Mouse (Mus musculus): Measurements from ENCODE around the gene Frrs1. TPM values are rescaled to one million over a fixed set of nuclear protein-coding genes. Genes with fewer than 3 reads are reported as not detected.
A peak's percentile ranks its signal among the peaks of the same experiment; 100 is the strongest.

Gene Frrs1
- polyA plus RNA-seq, 1 experiment from 2014 or later = 22.5 TPM

DNA sequence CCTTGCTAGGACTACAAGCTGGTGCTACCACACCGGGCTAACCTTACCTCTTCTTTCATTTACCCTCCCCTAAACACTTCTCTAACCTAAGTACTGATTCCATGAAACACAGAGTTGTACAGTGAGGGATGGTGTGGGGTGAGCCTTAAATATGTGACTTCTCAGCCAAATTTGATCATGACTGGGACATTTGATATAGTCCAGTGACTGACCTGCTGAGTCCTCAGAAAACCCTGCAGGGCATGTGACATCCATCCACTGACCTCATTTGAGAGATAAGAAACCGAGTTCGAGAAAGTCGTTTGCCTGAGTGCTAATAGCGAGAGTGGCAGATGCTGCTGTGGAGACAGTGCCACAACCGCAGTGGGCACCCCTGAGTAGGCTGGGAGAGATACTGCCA lies 55.1 kb downstream of the Frrs1 start:
- no peak for ATAC-seq (ENCODE audit: insufficient number of reproducible peaks, low FRiP score)
- Histone ChIP-seq H3K36me3 (no peaks in the 10 kb centered on the region), H3K9me3 (replicated peaks) (no peaks in the 10 kb centered on the region), H3K4me1 (replicated peaks) (peaks cover 6% of the 10 kb centered on the region; the same call in 1 of the 2 replicates), H3K9ac (no peak overlapping the region), H3K27ac (ENCODE audit: poor library complexity, severe bottlenecking) (no peak overlapping the region), H3K27me3 (replicated peaks) (no peaks in the 10 kb centered on the region), H3K4me2 (no peak overlapping the region), H3K4me3 (no peak overlapping the region)
- 62% methylated on average over 6 of the region's 6 CpGs for WGBS

DNA sequence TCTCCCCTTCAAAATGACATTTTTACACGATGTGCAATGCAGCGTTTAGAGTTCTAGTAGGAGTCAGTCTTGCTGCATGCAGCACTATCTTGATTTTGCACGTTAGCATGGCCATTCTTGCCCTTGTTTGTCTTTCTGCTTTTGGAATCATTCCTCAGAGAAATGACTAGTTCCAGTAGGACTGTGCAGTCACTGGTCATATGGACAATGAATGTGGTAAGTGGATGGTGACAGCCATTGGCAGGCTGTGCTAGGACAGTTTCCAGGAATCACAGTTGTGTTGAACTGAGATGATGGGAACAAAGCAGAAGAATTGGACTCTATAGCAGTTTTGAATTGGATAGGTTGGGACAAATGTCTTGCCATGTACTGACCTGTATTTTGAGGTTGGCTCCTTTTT lies 55.7 kb downstream of the Frrs1 start:
- WGBS = 40% methylated on average over 3 of the region's 3 CpGs
- no peak overlapping the region for H3K27ac ChIP-seq (ENCODE audit: poor library complexity, severe bottlenecking)
- ATAC-seq (ENCODE audit: insufficient number of reproducible peaks, low FRiP score) = no peak
- no peaks in the 10 kb centered on the region for H3K9me3 ChIP-seq (replicated peaks)
- no peak overlapping the region for H3K9ac ChIP-seq
- H3K4me3 ChIP-seq = no peak overlapping the region
- H3K4me1 ChIP-seq (replicated peaks) = peaks cover 6% of the 10 kb centered on the region; the same call in 1 of the 2 replicates
- H3K4me2 ChIP-seq = no peak overlapping the region
- H3K27me3 ChIP-seq (replicated peaks) = no peaks in the 10 kb centered on the region
- no peaks in the 10 kb centered on the region for H3K36me3 ChIP-seq

DNA sequence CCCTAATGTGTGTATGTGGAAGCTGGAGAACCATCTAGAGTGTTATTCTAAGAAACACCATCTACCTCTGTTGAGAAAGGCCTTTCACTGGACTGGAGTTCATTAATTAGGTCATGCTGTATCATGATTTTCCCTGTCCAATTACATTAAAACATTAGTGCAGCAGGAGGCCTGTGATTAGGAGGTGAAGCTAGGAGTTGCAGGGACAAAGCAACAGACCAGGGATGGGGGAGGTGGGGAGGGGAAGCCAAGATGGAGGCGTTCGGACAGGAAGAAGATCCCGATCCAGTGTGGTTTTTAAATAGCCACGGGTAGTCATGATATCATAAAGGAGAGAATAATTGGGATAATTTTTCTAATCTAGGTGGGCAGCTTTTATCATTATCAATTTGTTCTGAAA lies 57.8 kb downstream of the Frrs1 start:
- H3K27ac ChIP-seq (ENCODE audit: poor library complexity, severe bottlenecking) = no peak overlapping the region
- no peak for ATAC-seq (ENCODE audit: insufficient number of reproducible peaks, low FRiP score)
- no peak overlapping the region for H3K9ac ChIP-seq
- no peaks in the 10 kb centered on the region for H3K9me3 ChIP-seq (replicated peaks)
- H3K4me2 ChIP-seq = no peak overlapping the region
- no peaks in the 10 kb centered on the region for H3K27me3 ChIP-seq (replicated peaks)
- no peak overlapping the region for H3K4me3 ChIP-seq
- 86% methylated on average over 4 of the region's 4 CpGs for WGBS
- H3K36me3 ChIP-seq = no peaks in the 10 kb centered on the region
- H3K4me1 ChIP-seq (replicated peaks) = peaks cover 6% of the 10 kb centered on the region; the same call in 1 of the 2 replicates

DNA sequence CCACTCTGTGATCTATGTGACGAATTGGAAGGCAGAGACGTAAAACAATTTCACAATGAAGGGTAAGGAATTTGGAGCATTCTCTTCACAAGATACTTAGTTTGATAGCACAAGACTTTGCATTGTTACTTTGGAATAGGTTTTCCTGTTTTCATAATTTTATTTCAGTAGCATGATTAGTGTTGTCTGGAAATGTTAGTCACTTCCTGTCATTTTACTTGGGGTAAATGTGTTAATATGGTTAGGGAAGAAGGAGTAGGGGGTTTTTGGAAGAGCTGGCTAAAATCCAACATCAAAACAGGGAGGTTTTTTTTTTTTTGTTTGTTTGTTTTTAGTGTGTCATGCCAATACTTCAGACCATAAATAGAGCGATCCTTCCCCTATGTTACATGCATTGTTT lies 62.3 kb downstream of the Frrs1 start:
- no peaks in the 10 kb centered on the region for H3K9me3 ChIP-seq (replicated peaks)
- H3K36me3 ChIP-seq = peaks cover 9% of the 10 kb centered on the region
- no peak overlapping the region for H3K9ac ChIP-seq
- H3K4me1 ChIP-seq (replicated peaks) = no peaks in the 10 kb centered on the region
- H3K27me3 ChIP-seq (replicated peaks) = no peaks in the 10 kb centered on the region
- no peak overlapping the region for H3K4me3 ChIP-seq
- no peak overlapping the region for H3K27ac ChIP-seq (ENCODE audit: poor library complexity, severe bottlenecking)
- H3K4me2 ChIP-seq = no peak overlapping the region
- no peak for ATAC-seq (ENCODE audit: insufficient number of reproducible peaks, low FRiP score)
- 73% methylated on average over 3 of the region's 3 CpGs for WGBS

DNA sequence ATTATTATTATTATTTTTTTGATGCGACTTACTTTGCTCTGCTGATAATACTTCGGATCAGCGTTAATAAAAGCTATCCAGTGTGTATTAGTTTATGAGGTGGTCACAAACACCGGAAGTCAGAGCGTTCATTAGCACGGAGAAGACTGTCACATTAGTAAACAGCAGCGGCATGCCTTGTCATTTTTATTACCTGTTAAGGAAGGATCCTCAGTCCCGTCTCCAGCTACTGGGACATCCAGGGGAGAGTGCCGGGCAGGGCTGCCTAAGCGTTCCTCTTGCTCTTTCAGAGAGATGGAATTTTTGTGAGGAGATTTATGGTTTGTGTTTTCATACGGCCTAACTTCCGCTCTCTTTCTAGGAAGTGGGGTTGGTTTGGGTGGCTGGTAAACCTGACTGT lies 63.8 kb downstream of the Frrs1 start:
- WGBS = 89% methylated on average over 12 of the region's 12 CpGs
- ATAC-seq (ENCODE audit: insufficient number of reproducible peaks, low FRiP score) = no peak
- Histone ChIP-seq H3K27me3 (replicated peaks) (no peaks in the 10 kb centered on the region), H3K36me3 (peaks cover 9% of the 10 kb centered on the region), H3K27ac (ENCODE audit: poor library complexity, severe bottlenecking) (no peak overlapping the region), H3K9ac (no peak overlapping the region), H3K4me2 (no peak overlapping the region), H3K4me3 (no peak overlapping the region), H3K9me3 (replicated peaks) (no peaks in the 10 kb centered on the region), H3K4me1 (replicated peaks) (no peaks in the 10 kb centered on the region)

DNA sequence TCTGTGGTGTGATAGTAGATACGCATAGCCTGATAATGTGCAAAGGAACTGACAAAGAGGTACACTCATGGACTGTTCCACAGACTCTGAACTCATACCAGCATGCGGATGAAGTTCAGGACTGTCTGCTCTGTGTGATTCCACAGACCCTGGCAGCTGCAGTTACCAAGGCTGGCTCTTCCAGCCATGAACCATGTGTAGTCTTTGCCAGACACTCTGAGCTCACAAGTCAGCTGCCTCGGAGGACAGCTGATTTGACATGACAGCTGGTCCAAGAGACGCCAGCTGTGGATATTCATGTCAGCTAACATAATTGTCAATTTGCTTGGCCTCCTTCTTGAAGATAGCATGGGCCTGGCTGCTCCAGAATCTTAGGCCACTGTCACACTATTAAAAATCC lies 69.7 kb downstream of the Frrs1 start:
- H3K27ac ChIP-seq (ENCODE audit: poor library complexity, severe bottlenecking) = no peak overlapping the region
- ATAC-seq (ENCODE audit: insufficient number of reproducible peaks, low FRiP score) = no peak

DNA sequence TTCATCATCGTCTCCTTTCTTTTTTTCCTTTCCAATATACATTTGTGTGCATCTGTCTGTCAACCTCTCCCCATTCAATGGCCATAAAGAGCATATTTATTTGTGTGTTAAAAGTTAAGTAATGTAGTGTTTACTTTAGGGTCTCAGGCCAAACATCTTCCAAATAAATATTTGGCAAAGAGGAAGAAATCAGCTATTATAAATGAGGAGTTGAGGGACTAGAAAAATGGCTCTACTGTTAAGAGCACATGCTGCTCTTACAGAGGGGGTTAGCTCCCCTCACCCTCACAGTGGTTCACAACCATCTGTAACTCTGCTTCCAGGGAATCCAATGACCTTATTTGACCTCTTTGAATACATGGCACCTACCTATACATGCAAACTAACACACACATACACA lies 73.9 kb downstream of the Frrs1 start:
- Histone ChIP-seq H3K4me1 (replicated peaks) (0 out of 2 replicates have a peak, but pooled peaks cover 4% of the 10 kb centered on the region), H3K27me3 (replicated peaks) (no peaks in the 10 kb centered on the region), H3K4me2 (no peak overlapping the region), H3K36me3 (peaks cover under 1% of the 10 kb centered on the region; the same call in 1 of the 2 replicates), H3K4me3 (no peak overlapping the region), H3K9ac (no peak overlapping the region), H3K9me3 (replicated peaks) (no peaks in the 10 kb centered on the region), H3K27ac (ENCODE audit: poor library complexity, severe bottlenecking) (no peak overlapping the region)
- WGBS = 71% methylated on average over 1 of the region's 1 CpGs
- no peak for ATAC-seq (ENCODE audit: insufficient number of reproducible peaks, low FRiP score)

More for the DNA sequence above, 69.7 kb downstream of the Frrs1 start:
- no peak overlapping the region for H3K4me2 ChIP-seq
- H3K4me3 ChIP-seq = no peak overlapping the region
- H3K9ac ChIP-seq = no peak overlapping the region
- 0 out of 2 replicates have a peak, but pooled peaks cover 4% of the 10 kb centered on the region for H3K4me1 ChIP-seq (replicated peaks)
- 72% methylated on average over 4 of the region's 4 CpGs for WGBS
- H3K9me3 ChIP-seq (replicated peaks) = no peaks in the 10 kb centered on the region
- no peaks in the 10 kb centered on the region; the same call in 1 of the 2 replicates for H3K36me3 ChIP-seq
- no peaks in the 10 kb centered on the region for H3K27me3 ChIP-seq (replicated peaks)

DNA sequence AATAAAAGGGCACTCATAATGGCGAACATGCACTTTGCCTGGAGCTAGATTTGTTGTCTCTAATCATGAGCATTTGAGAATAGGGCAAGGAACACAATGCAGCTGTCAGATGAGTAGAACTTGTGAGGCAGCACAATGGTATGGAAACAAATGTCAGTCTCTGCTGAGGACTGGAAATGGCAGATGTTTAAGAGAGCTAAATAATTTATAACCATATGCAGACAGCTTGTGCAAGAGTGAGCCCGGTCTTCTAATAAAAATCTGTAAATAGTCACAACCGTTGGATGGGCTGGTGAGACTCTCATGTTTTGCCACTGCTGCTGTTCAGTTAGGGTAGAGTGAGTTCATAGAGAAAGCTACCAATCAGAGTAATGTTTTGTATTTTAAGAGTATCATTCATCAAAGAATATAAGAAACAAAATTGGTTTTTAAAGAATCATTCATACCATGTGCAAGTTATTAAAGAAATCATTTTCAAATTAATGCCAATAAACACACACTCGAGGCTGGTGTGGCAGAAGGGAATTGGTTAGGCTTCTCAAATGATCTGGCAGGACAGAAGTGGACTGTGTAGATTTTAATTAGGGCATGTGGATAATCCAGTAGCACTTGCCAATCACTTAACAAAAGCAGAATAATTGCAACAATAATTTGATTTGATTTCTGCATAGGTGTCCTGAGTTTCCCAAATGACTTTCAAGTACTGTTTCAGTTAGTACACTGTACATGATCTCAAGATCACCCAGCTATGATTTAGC lies 77.8 kb downstream of the Frrs1 start:
- no peak for ATAC-seq (ENCODE audit: insufficient number of reproducible peaks, low FRiP score)
- H3K4me1 ChIP-seq (replicated peaks) = peaks cover 8% of the 10 kb centered on the region; the same call in 1 of the 2 replicates
- no peak overlapping the region for H3K9ac ChIP-seq
- no peak overlapping the region for H3K4me2 ChIP-seq
- H3K27me3 ChIP-seq (replicated peaks) = no peaks in the 10 kb centered on the region
- H3K9me3 ChIP-seq (replicated peaks) = no peaks in the 10 kb centered on the region; the same call in 1 of the 2 replicates
- H3K4me3 ChIP-seq = no peak overlapping the region
- WGBS = 76% methylated on average over 4 of the region's 4 CpGs
- peaks cover 8% of the 10 kb centered on the region; the same call in 1 of the 2 replicates for H3K36me3 ChIP-seq
- no peak overlapping the region for H3K27ac ChIP-seq (ENCODE audit: poor library complexity, severe bottlenecking)

DNA sequence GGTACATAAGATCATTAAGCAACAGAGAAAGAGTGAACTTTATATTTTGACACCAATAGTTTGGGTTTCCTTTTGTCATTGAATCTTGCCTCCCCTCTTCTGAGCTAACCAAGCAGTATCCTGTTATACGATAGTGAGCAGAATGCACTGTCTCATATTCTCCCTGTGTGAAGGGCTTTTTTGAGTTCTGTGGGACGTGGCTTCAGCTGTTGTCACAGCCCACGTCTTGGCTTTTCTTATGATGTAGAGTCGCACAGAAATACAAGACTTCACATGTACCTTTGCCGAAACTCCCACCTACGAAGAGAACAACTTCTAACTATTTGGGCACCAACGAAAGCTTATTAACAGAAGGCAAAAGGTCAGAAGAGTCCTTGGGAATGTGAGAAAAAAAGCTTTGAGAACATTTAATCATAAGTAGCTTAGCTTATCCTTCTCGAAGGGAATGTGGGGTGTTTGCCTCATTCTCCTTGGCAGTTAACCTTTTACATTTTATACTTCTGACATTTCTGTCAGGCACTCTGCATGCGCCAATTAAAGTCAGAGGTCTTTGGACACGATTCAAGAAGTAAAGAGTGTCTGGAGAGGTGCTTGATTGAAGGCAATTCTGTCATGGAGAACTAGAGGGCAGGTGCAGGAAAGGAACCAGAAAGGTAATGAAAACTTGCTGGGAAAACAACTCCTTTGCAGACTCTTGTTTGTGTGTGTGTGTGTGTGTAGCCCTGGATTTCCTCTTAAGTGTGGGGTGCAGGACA lies 81.7 kb downstream of the Frrs1 start:
- Histone ChIP-seq H3K27ac (ENCODE audit: poor library complexity, severe bottlenecking) (no peak overlapping the region), H3K4me2 (no peak overlapping the region), H3K27me3 (replicated peaks) (no peaks in the 10 kb centered on the region), H3K4me1 (replicated peaks) (peaks cover 28% of the 10 kb centered on the region), H3K9ac (no peak overlapping the region), H3K4me3 (no peak overlapping the region), H3K9me3 (replicated peaks) (no peaks in the 10 kb centered on the region; the same call in 1 of the 2 replicates), H3K36me3 (peaks cover 8% of the 10 kb centered on the region; the same call in 1 of the 2 replicates)
- no peak for ATAC-seq (ENCODE audit: insufficient number of reproducible peaks, low FRiP score)
- 69% methylated on average over 10 of the region's 10 CpGs for WGBS

DNA sequence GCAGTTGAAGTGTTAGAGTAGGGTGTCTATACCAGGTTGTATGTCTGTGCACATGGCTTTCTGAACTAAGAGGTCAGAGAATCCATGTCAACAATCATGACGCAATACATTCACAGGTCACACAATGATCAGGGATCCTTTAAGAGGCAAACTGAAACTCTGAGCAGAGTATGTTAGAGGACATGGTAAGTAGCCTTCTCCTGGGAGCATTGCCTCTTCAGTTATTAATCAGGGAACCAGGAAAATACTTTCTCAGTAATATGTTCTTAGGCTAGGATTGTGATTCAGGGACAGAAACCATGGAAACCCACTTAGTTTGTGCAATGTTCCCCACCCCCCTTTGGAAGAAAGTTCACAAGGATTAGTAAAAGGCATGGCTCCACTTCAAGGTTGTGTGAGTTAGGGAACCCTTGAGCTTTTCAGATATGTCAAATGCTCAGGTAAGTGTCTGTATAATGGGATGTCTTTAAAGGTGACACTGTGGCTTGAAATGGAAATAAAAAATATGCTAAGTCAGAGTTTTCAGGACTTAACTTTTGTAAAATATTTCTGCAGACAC lies 82.4 kb downstream of the Frrs1 start:
- H3K4me1 ChIP-seq (replicated peaks) = peaks cover 28% of the 10 kb centered on the region
- 82% methylated on average over 1 of the region's 1 CpGs for WGBS
- H3K4me2 ChIP-seq = no peak overlapping the region
- no peak for ATAC-seq (ENCODE audit: insufficient number of reproducible peaks, low FRiP score)
- H3K27me3 ChIP-seq (replicated peaks) = no peaks in the 10 kb centered on the region
- no peak overlapping the region for H3K9ac ChIP-seq
- H3K27ac ChIP-seq (ENCODE audit: poor library complexity, severe bottlenecking) = no peak overlapping the region
- no peak overlapping the region for H3K4me3 ChIP-seq
- peaks cover 8% of the 10 kb centered on the region; the same call in 1 of the 2 replicates for H3K36me3 ChIP-seq
- no peaks in the 10 kb centered on the region; the same call in 1 of the 2 replicates for H3K9me3 ChIP-seq (replicated peaks)

DNA sequence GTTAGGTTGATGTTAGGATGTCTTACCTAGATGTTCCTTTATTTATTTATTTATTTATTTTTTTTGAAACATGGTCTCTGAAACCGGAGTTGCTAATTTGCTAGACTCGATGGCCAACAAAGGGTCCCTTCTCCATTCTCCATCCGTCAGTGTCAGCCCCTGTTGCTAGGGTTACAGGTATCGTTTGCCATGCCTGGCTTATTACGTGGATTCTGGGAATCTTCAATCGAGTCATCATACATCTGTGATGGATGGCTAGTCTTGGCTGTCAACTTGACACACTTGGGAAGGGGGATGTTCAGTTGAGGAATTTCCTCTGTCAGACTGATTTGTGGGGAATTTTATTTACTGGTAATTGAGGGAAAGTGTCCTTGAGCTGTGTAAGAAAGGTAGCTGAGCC lies 83.5 kb downstream of the Frrs1 start:
- peak overlapping the region; percentile 67 for H3K27ac ChIP-seq (ENCODE audit: poor library complexity, severe bottlenecking)
- peaks cover 12% of the 10 kb centered on the region; the same call in 1 of the 2 replicates for H3K36me3 ChIP-seq
- no peak for ATAC-seq (ENCODE audit: insufficient number of reproducible peaks, low FRiP score)
- H3K9me3 ChIP-seq (replicated peaks) = no peaks in the 10 kb centered on the region; the same call in 1 of the 2 replicates
- H3K9ac ChIP-seq = no peak overlapping the region
- 78% methylated on average over 6 of the region's 6 CpGs for WGBS
- no peaks in the 10 kb centered on the region for H3K27me3 ChIP-seq (replicated peaks)
- no peak overlapping the region for H3K4me2 ChIP-seq
- no peak overlapping the region for H3K4me3 ChIP-seq
- H3K4me1 ChIP-seq (replicated peaks) = peaks cover 28% of the 10 kb centered on the region
